Mouse (Mus musculus): ENCODE results near the gene Dcp1b. TPM values are rescaled to one million over a fixed set of nuclear protein-coding genes. Genes with fewer than 3 reads are reported as not detected.
"Not testable (repeated sequence)": the region's sequence is repeated elsewhere in the genome, so short reads cannot be mapped to it uniquely, and the experiment has no call there.

The Dcp1b gene
- polyA plus RNA-seq, 1 experiment from 2014 or later, result 8.6 TPM

DNA sequence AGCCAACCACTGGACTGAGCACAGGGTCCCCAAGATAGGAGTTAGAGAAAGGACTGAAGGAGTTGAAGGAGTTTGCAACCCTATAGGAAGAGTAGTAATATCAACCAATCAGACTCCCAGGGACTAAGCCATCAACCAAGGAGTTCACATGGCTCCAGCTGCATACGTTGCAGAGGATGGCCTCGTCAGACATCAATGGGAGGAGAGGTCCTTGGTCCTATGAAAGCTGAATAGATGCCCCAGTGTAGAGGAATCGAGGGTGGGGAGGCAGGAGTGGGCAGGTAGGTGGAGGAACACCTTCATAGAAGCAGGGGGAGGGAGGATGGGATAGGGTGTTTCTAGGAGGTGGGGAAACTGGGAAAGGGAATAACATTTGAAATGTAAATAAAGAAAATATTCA, 29.9 kb downstream of the Dcp1b start:
- 58% methylated on average over 3 of the region's 3 CpGs for WGBS
- H3K4me1 ChIP-seq (ENCODE audit: control insufficient read depth in 2 of 2, insufficient read depth in 2 of 2, low read length in 2 of 2), result peaks cover 27 to 43% of the 10 kb centered on the region in 2 experiments
- no peaks in the 10 kb centered on the region for H3K9me3 ChIP-seq (ENCODE audit: control insufficient read depth, low read length)
- H3K27me3 ChIP-seq (ENCODE audit: control insufficient read depth, insufficient read depth, low read length), result no peaks in the 10 kb centered on the region
- H3K9ac ChIP-seq (ENCODE audit: low read length), result no peak overlapping the region
- peak overlapping the region; percentile 23 to 35; a peak in 2 of 4 replicates for H3K27ac ChIP-seq (replicated peaks in 1 of 2; ENCODE audit: control insufficient read depth in 1 of 2, insufficient read depth in 1 of 2, low read depth in 2 of 2, low read length in 2 of 2)
- no peak for ATAC-seq (ENCODE audit: insufficient number of reproducible peaks, insufficient read depth, low FRiP score, low read depth)
- H3K36me3 ChIP-seq (ENCODE audit: control insufficient read depth, insufficient read depth, low read length), result no peaks in the 10 kb centered on the region
- no peak overlapping the region for H3K4me3 ChIP-seq (ENCODE audit: control insufficient read depth in 1 of 2, insufficient read depth in 1 of 2, low read depth in 1 of 2, low read length in 2 of 2)
- H3K4me2 ChIP-seq (ENCODE audit: low read length), result no peak overlapping the region

DNA sequence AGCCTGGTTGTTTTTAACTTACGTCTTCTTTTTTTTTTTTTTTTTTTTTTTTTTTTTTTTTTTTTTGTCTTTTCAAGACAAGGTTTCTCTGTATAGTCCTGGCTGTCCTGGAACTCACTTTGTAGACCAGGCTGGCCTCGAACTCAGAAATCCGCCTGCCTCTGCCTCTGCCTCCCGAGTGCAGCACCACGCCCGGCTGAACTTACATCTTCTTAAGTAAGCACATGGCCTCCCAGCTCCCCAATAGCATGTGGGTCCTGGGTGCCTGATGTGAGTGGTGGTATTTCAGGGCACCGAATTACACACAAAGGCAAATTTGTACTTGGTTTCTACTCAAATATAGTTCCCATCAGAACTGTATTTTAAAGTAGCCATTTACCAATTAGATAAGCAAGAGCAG, 31.0 kb downstream of the Dcp1b start:
- not testable (repeated sequence) for H3K4me2 ChIP-seq (ENCODE audit: low read length); H3K27ac ChIP-seq (replicated peaks in 1 of 2; ENCODE audit: control insufficient read depth in 1 of 2, insufficient read depth in 1 of 2, low read depth in 2 of 2, low read length in 2 of 2); H3K9me3 ChIP-seq (ENCODE audit: control insufficient read depth, low read length); H3K9ac ChIP-seq (ENCODE audit: low read length); H3K36me3 ChIP-seq (ENCODE audit: control insufficient read depth, insufficient read depth, low read length); H3K4me3 ChIP-seq (ENCODE audit: control insufficient read depth in 1 of 2, insufficient read depth in 1 of 2, low read depth in 1 of 2, low read length in 2 of 2); H3K27me3 ChIP-seq (ENCODE audit: control insufficient read depth, insufficient read depth, low read length); ATAC-seq (ENCODE audit: insufficient number of reproducible peaks, insufficient read depth, low FRiP score, low read depth)
- 89% methylated on average over 7 of the region's 7 CpGs for WGBS
- peaks cover 22 to 33% of the 10 kb centered on the region in 2 experiments for H3K4me1 ChIP-seq (ENCODE audit: control insufficient read depth in 2 of 2, insufficient read depth in 2 of 2, low read length in 2 of 2)

DNA sequence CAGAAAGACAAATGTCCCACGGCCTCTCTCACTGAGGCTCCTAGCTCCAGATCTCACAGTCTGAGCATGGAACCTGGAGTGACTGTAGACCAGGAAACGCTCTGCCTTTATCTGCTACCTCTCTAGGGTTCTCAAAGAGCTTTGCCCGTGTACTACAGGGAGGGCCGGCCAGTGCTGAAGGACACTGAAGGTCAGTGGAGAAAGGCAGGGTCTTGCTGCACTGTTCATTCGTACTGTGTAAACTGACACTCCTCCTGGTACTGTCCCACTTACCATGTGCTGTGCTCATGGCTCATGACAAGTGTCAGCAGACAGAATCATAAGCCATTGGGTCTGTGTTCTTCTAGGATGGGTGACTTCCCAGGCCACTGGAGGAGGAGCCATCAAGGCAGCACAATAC, 38.3 kb downstream of the Dcp1b start:
- 35% methylated on average over 5 of the region's 5 CpGs for WGBS
- H3K9me3 ChIP-seq (ENCODE audit: control insufficient read depth, low read length), result no peaks in the 10 kb centered on the region
- no peaks in the 10 kb centered on the region for H3K36me3 ChIP-seq (ENCODE audit: control insufficient read depth, insufficient read depth, low read length)
- no peak overlapping the region for H3K4me3 ChIP-seq (ENCODE audit: control insufficient read depth in 1 of 2, insufficient read depth in 1 of 2, low read depth in 1 of 2, low read length in 2 of 2)
- 0 out of 2 replicates have a peak overlapping the region, but pooled peaks have one; percentile 13 for H3K4me2 ChIP-seq (ENCODE audit: low read length)
- peaks cover 28 to 42% of the 10 kb centered on the region in 2 experiments for H3K4me1 ChIP-seq (ENCODE audit: control insufficient read depth in 2 of 2, insufficient read depth in 2 of 2, low read length in 2 of 2)
- peak overlapping the region; percentile 80 to 88 for H3K27ac ChIP-seq (replicated peaks in 1 of 2; ENCODE audit: control insufficient read depth in 1 of 2, insufficient read depth in 1 of 2, low read depth in 2 of 2, low read length in 2 of 2)
- H3K27me3 ChIP-seq (ENCODE audit: control insufficient read depth, insufficient read depth, low read length), result no peaks in the 10 kb centered on the region
- H3K9ac ChIP-seq (ENCODE audit: low read length), result 0 out of 2 replicates have a peak overlapping the region, but pooled peaks have one; percentile 2
- ATAC-seq (ENCODE audit: insufficient number of reproducible peaks, insufficient read depth, low FRiP score, low read depth), result peak; percentile 41; the same call in 1 of the 2 replicates

DNA sequence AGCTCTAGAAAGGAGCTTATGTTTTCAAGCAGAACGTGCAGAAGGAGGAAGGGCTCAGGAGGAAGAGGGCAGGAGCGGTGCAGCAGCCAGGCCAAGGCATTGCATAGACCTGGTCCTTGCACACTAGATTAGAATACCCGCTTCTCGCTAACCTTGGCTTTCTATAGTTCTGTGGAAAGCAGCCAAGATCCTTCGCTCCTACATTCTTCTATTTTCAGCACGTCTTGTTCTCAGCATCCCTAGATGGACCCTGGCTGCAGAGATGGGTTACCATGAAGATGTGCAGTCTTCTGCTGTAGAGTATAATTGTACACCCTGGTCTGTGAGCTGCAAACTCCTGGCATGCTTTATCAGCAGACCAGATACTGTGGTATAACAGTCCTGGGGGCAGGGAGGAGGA, 39.1 kb downstream of the Dcp1b start:
- Histone ChIP-seq H3K9me3 (ENCODE audit: control insufficient read depth, low read length) (no peaks in the 10 kb centered on the region), H3K36me3 (ENCODE audit: control insufficient read depth, insufficient read depth, low read length) (no peaks in the 10 kb centered on the region), H3K27ac (replicated peaks in 1 of 2; ENCODE audit: control insufficient read depth in 1 of 2, insufficient read depth in 1 of 2, low read depth in 2 of 2, low read length in 2 of 2) (peak overlapping the region; percentile 79 to 88), H3K4me1 (ENCODE audit: control insufficient read depth in 2 of 2, insufficient read depth in 2 of 2, low read length in 2 of 2) (peaks cover 29 to 49% of the 10 kb centered on the region in 2 experiments), H3K27me3 (ENCODE audit: control insufficient read depth, insufficient read depth, low read length) (no peaks in the 10 kb centered on the region), H3K9ac (ENCODE audit: low read length) (no peak overlapping the region), H3K4me3 (ENCODE audit: control insufficient read depth in 1 of 2, insufficient read depth in 1 of 2, low read depth in 1 of 2, low read length in 2 of 2) (no peak overlapping the region), H3K4me2 (ENCODE audit: low read length) (peak overlapping the region; percentile 52)
- 34% methylated on average over 6 of the region's 6 CpGs for WGBS
- ATAC-seq (ENCODE audit: insufficient number of reproducible peaks, insufficient read depth, low FRiP score, low read depth), result peak; percentile 53

DNA sequence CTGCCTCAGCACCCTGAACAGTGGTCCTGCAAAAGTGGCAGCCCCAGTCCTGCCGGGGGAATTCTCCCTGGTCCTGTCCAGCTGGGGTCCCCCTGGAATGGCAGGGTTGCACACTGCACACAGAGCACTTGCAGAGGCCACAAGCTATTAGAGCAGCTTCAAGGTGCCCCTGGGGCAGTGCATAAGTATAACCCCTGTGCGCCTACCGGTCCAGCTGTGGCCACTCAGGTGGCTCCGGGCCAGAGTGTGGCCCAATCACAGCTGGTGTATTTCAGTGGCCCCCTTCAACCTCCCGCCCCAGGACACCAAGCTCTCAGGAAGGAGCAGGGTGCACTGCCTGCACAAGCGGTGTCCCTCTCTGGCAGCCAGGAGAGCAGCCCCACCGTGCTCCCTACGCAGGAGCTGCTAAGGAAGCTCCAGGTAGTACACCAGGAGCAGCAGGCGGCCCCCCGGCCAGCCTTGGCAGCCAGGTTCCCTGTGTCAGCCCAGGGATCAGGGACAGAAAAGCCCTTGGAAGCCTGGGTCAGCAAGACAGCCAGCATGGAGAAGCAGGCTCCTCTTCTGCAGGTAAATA, 40.1 kb downstream of the Dcp1b start:
- H3K9ac ChIP-seq (ENCODE audit: low read length), result peak overlapping the region; percentile 62

DNA sequence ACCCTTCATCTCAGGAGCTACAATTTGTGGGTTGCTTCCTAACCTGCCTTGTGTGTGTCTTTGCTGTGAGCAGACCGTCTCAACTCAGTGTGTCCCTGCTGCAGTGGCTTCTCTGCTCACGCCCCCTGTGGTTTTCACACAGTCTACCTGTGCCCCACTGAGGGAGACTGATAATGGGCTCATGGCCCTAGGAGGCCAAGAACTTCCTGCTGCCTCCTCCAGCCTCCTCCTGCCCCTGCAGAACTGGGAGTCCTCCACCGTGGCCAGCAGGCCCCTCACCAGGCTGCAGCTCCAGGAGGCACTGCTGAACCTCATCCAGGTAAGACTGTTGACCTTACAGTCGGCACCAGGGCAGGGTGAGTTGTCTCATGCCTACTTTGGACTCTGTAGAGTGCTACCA, 42.6 kb downstream of the Dcp1b start:
- Histone ChIP-seq H3K27me3 (ENCODE audit: control insufficient read depth, insufficient read depth, low read length) (no peaks in the 10 kb centered on the region), H3K9ac (ENCODE audit: low read length) (no peak overlapping the region), H3K36me3 (ENCODE audit: control insufficient read depth, insufficient read depth, low read length) (no peaks in the 10 kb centered on the region), H3K4me2 (ENCODE audit: low read length) (no peak overlapping the region), H3K4me3 (ENCODE audit: control insufficient read depth in 1 of 2, insufficient read depth in 1 of 2, low read depth in 1 of 2, low read length in 2 of 2) (no peak overlapping the region), H3K27ac (replicated peaks in 1 of 2; ENCODE audit: control insufficient read depth in 1 of 2, insufficient read depth in 1 of 2, low read depth in 2 of 2, low read length in 2 of 2) (no peak overlapping the region), H3K9me3 (ENCODE audit: control insufficient read depth, low read length) (no peaks in the 10 kb centered on the region), H3K4me1 (ENCODE audit: control insufficient read depth in 2 of 2, insufficient read depth in 2 of 2, low read length in 2 of 2) (peaks cover 35 to 58% of the 10 kb centered on the region in 2 experiments)
- no peak for ATAC-seq (ENCODE audit: insufficient number of reproducible peaks, insufficient read depth, low FRiP score, low read depth)
- WGBS, result 51% methylated on average over 4 of the region's 4 CpGs

More for the DNA sequence above, 40.1 kb downstream of the Dcp1b start:
- Histone ChIP-seq H3K27ac (replicated peaks in 1 of 2; ENCODE audit: control insufficient read depth in 1 of 2, insufficient read depth in 1 of 2, low read depth in 2 of 2, low read length in 2 of 2) (peak overlapping the region; percentile 79 to 88), H3K36me3 (ENCODE audit: control insufficient read depth, insufficient read depth, low read length) (no peaks in the 10 kb centered on the region), H3K27me3 (ENCODE audit: control insufficient read depth, insufficient read depth, low read length) (no peaks in the 10 kb centered on the region), H3K4me3 (ENCODE audit: control insufficient read depth in 1 of 2, insufficient read depth in 1 of 2, low read depth in 1 of 2, low read length in 2 of 2) (peak overlapping the region; percentile 0 to 7; a peak in 1 of 4 replicates), H3K4me2 (ENCODE audit: low read length) (peak overlapping the region; percentile 52), H3K4me1 (ENCODE audit: control insufficient read depth in 2 of 2, insufficient read depth in 2 of 2, low read length in 2 of 2) (peaks cover 35 to 58% of the 10 kb centered on the region in 2 experiments), H3K9me3 (ENCODE audit: control insufficient read depth, low read length) (no peaks in the 10 kb centered on the region)
- peak; percentile 47; the same call in 1 of the 2 replicates for ATAC-seq (ENCODE audit: insufficient number of reproducible peaks, insufficient read depth, low FRiP score, low read depth)
- WGBS, result 57% methylated on average over 10 of the region's 10 CpGs

DNA sequence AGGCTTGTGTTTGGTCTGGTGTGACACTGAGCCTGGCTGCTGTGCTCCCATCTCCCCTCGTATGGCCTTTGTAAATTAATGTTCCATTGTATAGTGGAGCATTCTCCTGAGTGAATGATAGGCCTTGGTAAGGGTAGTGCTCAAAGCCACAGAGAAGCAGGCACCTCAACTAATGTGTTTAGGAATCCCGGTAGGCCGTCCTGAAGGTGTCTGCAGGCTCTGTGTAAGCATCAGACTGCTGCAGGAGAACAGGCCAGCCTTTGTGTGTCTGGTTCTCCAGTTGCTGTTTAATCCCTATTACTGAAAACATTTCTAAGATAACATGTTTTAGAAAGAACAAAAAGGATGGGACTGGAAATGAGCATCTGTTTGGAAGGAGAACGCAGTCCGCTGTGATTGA, 43.5 kb downstream of the Dcp1b start:
- H3K4me3 ChIP-seq (ENCODE audit: control insufficient read depth in 1 of 2, insufficient read depth in 1 of 2, low read depth in 1 of 2, low read length in 2 of 2), result no peak overlapping the region
- no peak for ATAC-seq (ENCODE audit: insufficient number of reproducible peaks, insufficient read depth, low FRiP score, low read depth)
- H3K4me2 ChIP-seq (ENCODE audit: low read length), result no peak overlapping the region
- H3K9ac ChIP-seq (ENCODE audit: low read length), result no peak overlapping the region
- H3K36me3 ChIP-seq (ENCODE audit: control insufficient read depth, insufficient read depth, low read length), result no peaks in the 10 kb centered on the region
- peaks cover 32 to 50% of the 10 kb centered on the region in 2 experiments for H3K4me1 ChIP-seq (ENCODE audit: control insufficient read depth in 2 of 2, insufficient read depth in 2 of 2, low read length in 2 of 2)
- 78% methylated on average over 5 of the region's 5 CpGs for WGBS
- H3K9me3 ChIP-seq (ENCODE audit: control insufficient read depth, low read length), result no peaks in the 10 kb centered on the region
- H3K27ac ChIP-seq (replicated peaks in 1 of 2; ENCODE audit: control insufficient read depth in 1 of 2, insufficient read depth in 1 of 2, low read depth in 2 of 2, low read length in 2 of 2), result 0 out of 4 replicates have a peak overlapping the region, but pooled peaks of 1 of the 2 experiments have one; percentile 14
- no peaks in the 10 kb centered on the region for H3K27me3 ChIP-seq (ENCODE audit: control insufficient read depth, insufficient read depth, low read length)
